Mouse (Mus musculus) kidney, adult 2 months (tissue): Measurements from ENCODE around the gene Rps23.

Experiments used
- CTCF ChIP-seq: fragments of 200-500 bp; conservative IDR thresholded peaks from 2 replicates; pipeline ENCODE4 v1.5.1; 2011; ENCODE audit warnings: low read depth, mild to moderate bottlenecking, control low read depth, low read length, moderate library complexity, mixed read lengths; ENCODE audit not compliant: insufficient read depth, insufficient read length
- POLR2A ChIP-seq: fragments of 200-500 bp; IDR thresholded peaks from one replicate; pipeline ENCODE4 v1.6.1; 2011; ENCODE audit warnings: low read depth, low read length, control low read depth

DNA sequence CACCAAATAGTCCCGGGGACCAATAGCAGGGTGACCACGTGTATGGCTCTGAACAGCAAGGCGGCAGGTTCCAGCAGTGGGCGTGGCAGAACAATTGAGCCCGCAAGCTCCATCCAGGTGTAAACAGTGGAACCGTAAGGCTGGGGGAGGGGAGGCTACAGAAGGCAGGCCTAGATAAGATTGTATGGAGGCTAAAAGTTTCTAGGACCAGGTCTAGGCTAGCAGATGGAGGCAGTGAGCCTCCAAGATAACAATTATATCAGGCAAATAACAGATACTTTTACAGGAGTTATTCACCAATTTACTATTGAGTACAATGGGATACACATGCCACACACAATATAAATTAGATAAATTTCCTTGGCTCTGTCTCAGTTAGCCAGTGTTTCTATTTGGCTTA is 16.4 kb downstream of the Rps23 start:
- no peak for TF ChIP-seq CTCF
- TF ChIP-seq POLR2A, result no peak
